Mouse (Mus musculus) forelimb bud, embryonic 11.5 days (tissue): Measurements from ENCODE around the gene Slc9c1.
"Not testable (repeated sequence)": the region's sequence is repeated elsewhere in the genome, so short reads cannot be mapped to it uniquely, and the experiment has no call there.

ENCODE experiments used
- DNase-seq: peaks from one replicate; pipeline ENCODE4 v3.0.0-alpha.2; 2012; ENCODE audit warnings: low read depth, low spot score

Gene Slc9c1

DNA sequence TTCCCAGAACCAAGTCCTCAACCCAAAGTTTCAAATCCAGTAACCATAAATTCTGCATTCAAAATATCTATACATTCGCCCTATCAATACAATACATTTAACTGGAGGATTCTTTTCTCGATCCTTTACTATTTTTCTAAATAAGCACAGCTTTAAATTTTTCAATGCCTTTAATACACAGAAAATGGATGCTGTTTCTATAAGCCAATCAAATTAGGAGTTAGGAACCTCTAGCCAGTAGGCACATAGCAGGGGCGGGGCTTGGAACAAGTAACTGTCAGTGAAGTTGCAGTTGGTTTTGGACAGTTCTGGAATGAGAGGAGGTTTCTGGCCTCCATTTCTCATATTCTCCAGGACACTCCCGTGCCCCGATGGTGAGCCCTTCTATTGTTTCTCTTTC lies at the start of gene Slc9c1:
Gene Slc9c1 (plus strand): TSS at position 301 of the 400 bp plus-strand sequence.
- DNase-seq = no peak

DNA sequence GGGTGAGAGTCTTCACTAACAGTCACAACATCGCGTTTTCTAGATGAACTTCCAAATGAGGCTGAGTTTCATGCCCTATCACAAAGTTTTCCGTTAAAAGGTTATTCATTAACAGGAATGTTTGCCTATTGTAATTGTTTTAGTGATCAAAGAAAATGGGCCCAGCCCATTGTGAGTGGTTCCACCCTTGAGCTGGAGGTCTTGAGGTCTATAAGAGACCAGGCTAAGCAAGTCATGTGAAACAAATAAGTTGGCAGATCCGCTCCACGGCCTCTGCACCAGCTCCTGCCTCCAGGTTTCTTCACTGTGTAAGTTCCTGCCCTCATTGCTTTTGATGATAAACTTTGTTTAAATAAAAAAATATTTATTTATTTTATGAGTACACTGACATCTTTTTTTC lies 42.2 kb upstream of the Slc9c1 start, which contains the start of gene Gm609:
Gene Gm609 (minus strand): TSS at position 43 of the 400 bp plus-strand sequence.
- DNase-seq = no peak

DNA sequence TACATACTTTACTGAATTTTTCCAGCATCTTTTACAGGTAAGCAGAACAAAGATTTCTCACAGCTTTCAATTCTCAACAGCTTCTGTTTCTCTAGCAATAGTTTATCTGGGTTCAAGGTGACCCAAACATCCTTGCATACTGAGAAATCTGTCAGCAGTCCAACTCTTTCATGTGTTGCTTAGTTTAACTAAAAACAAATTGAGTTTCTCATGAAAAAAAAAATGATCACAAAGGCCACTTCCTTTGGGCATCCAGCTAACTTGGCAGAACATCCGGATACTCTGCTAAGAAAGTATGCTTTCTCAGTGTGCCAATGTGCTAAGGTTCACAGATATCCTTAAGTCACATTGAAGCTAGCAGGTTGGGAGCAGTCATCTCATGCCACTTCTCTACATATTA lies 39.8 kb upstream of the Slc9c1 start:
- DNase-seq = no peak

DNA sequence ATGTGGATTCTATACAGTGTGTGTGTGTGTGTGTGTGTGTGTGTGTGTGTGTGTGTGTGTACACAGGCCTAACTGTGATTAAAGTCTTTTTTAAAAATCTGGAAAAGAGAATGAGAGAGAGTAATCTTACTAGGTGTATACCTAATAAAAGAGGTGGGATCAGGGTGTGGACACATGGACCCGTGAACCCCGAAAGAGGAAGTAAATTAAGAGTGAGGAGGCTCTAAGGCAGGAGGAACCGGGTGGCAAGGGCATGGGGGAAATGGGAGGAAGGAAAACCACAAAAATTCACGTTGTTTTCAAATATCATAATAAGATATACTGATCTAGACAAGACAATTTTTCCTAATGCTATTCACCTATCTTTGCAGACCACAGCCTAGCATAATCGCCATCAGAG lies 9.6 kb upstream of the Slc9c1 start:
- DNase-seq = no peak

DNA sequence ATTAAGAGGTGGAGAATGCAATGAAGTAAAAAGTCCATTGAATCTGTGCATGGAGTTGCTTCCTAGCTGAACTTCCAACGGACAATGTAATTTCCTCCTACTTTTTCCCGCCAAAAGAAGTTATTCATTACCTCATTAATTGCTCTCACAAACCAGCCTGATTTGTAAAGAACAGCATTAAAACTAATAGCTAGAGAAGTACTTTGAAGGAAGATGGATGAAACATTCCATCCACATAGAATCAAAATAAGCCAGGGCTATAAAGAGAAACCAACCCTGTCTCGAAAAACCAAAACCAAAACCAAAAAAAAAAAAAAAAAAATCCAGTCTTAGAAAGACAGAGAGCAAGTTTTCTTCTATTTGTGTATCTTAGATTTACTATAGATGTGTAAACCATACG lies 3.2 kb upstream of the Slc9c1 start, which contains the start of gene Gm17783:
Gene Gm17783 (minus strand): TSS at position 101 of the 400 bp plus-strand sequence.
- DNase-seq = no peak

DNA sequence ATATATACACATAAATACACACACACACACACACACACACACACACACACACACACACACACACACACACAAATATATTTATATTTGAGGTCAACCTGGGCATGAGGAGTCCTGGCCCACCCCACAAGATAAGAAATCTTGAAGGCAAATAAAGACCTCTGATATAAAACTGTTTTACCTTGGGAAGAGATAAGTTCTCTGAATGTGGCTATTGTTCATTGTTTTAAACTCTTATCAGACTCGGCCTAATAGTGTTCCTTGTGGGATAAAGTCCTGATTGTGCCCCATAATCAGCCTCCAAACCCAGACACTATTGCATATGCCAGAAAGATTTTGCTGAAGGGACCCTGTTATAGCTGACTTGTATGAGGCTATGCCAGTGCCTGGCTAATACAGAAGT lies 3.2 kb downstream of the Slc9c1 start:
- DNase-seq = not testable (repeated sequence)

DNA sequence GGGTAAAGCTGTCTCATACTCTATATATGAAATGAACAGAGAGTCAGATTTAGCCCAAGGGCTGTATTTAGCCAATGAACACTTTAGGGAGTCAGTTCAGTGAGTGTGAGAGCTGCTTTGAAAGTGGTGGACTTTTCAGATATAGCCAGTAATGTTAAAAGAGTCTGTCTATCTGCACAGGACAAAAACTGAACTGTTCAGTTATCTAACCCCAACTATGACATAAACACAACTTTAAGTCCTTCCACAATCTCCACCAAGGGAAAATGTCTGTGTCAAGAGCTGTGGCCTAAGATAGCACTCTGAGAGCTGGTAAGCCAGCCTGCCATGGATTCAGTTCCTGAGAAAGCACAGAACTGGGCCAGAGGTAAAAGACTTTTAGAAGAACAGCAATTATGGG lies 7.0 kb downstream of the Slc9c1 start:
- DNase-seq = no peak

DNA sequence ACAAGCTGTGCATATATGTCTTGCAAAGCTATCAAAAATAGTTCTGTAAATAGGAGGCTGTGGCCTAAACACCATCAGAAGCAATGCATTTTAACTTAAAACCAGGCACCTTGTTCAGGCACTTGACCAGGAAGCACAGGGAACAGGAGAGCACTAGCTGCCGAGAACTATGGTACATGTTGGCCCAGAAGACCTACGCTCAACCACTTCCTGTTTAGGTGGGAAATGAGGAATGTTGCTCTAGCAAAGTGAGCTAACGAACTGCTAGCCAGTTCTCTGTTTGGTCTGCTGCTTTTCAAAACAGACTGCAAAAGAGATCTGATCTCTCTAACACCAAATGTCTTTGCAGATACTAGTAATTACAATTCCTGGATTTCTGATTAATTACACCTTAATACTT lies 9.2 kb downstream of the Slc9c1 start:
- no peak for DNase-seq

DNA sequence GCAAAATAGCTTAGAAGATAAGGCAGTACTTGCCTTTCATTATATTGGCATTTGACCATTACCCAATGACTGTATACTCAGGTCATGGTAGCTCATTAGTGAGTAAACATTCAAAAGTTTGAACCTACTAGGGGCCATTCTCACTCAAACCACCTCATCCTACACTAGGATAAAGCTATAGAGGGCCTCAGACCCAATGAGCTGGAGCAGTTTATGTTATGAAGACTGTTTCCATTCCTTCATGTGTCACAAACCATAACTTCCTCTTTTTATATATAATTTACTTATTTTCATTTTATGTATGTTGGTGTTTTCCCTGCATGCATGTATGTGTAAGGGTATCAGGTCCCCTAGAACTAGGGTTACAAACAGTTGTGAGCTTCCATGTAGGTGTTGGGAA lies 12.9 kb downstream of the Slc9c1 start:
- DNase-seq = no peak

DNA sequence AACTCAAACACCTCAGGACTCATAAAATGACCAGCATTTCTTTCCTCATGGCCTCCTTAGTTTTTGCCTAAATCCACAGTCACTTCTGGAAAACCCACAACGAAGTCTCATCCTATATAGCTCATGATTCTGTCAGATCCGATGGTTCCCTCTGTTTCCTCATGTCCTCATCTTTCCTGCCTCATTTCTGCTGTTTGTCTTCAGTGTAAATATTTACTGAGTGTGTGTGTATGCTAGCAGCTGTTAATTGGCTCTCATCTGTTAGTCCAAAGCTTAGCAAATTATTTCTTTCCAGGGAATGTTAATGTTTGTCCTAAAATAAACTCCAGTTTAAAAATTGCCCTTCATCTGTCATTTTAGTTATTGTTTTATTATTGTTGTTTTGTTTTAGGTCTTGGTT lies 16.5 kb downstream of the Slc9c1 start:
- no peak for DNase-seq

DNA sequence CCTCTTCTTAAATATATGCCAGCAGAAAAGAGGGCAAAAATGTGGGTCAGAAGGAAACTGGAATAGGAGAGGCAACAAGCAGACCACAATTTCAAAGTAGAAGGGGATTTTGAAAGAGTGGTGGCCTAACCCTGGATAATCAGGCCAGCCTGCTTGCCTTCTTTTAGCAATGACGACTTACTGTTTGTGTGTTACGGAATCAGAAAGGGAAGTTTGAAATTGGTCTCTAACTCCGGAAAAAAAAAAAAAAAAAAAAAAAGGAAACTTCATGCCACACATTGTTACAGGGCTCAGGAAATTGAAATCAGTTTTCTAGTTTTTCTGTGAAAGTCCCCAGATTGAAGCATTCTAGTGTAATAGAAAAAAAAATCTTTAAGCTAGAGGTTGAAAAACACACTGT lies 26.6 kb downstream of the Slc9c1 start:
- DNase-seq = no peak

DNA sequence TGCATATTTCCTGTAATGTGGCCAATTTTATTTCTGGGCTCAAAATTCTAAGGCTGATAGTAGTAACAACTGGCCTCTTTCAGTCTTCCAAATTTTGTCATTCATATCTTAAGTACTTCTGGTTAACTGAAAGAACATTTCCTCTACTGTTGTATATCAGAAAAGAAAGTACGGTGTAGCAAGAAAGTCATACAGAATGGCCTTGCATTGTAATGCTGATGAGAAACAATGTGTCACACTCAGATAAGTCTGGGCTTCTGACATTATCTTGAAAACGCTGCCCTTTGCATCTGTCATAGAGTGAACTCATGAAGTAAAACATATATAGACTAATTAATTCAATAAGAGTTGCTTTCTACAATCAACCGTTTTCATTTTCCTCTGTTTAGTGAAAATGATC lies 37.2 kb downstream of the Slc9c1 start:
- no peak for DNase-seq

DNA sequence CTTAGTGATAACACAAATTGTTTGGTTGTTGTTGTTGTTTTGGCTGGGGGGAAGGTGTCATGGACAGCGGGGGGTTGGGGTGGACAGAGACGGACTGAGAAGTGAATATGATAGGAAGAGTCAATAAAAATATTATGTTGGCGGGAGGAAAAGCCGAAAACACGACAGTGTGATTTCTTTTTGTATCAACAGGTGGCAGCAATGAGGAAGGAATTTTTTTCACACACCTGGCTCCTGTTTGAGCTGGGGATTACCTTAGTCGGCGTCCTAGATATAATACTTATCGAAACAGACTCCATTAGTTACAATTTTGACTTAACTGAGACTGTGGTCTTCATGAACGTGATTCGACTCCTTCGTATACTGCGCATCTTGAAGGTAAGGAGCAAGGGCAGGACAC lies 44.8 kb downstream of the Slc9c1 start:
- no peak for DNase-seq

DNA sequence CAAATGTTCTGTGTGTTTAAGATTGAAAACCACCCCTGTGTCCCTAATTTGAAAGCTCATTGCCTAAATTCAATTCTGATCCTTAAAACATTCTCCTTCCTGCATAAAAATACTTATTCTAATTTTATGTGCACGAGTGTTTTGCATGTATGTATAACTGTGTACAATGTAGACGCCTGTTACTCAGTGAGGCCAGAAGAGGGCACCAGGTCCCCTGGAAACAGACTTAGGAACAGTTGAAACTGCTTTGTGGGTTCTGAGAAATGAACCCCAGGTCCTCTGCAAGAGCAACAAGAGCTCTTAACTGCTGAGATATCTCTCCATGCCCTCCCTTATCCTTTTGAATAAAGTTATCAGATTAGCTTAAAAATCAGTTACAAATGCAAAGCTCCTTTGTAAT lies 47.4 kb downstream of the Slc9c1 start:
- no peak for DNase-seq

DNA sequence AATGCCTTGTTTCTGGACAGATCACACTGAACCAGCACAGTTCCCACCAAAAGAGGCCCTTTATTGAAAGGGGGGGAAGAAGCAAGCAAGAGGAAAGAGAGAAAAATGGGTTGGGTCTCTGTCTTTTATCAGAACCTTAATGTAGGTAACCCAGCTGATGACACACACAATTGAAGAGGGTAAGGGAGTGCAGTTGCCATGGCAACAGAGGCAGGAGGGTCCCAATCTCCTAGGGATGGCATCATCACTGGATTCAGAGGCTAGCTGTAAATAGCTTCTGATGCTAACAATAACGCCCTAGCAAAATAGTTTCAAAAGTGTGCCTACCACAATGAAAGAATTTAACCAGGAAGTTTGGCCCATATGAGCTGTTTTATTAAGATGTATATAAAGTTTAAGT lies 58.5 kb downstream of the Slc9c1 start:
- no peak for DNase-seq

DNA sequence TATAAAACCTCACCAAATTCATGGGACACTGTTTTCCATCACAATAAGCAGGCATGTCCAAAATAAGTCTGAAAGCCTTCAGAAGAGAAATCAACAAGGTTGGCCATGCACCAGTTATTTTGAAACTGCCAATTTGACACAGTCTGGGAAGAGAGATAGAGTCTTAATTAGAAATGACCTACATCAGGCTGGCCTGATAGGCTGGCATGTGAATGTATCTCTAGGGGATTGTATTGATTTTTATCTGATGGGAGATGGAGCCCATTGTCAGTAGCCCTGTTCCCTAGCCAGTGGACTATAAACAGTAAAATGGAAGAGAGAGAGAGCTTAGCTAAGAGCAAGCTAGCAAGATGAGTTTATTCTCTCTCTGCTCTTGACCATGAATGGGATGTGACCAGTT lies 60.4 kb downstream of the Slc9c1 start:
- no peak for DNase-seq

DNA sequence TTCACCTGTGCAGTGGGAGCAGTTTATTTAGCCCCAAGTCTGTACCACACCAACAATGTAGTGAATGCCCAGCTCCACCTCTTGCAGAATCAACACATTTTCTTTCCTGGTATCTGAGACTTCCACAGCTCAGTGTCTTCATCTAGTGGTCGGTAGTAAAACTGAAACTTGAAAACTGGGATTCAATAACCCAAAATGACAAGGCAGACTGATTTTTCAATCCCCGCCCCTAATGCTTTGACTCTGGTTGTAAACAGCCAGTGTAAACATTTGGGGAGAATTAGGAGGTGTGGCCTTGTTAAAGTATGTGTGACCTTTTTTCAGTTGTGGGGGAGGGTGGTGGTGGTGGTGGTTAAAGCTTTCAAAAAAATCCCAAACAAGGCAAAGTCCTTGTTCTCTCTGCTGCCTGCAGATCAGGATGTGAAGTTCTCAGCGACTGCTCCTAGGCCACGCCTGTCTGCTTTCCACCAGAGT lies 73.4 kb downstream of the Slc9c1 start:
- DNase-seq = peak; percentile 24

DNA sequence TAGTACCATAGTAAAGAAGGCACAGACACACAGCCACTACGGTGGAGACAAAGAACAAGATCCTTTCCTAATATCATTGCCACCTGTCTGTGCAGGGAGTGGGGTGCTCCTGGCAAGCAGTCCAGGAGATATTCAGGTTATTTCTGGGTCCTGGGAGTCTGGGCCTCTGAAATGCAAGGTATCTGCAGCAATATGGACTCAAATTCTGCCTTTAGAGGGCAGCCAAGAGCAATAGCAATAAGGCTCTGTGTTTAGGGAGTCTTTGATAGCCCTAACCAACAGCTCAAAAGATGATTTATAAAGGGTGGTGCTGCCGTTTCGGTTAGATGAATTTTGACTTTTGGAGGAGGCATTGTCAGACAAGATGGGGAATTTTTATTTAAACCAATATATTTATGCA lies 74.2 kb downstream of the Slc9c1 start:
- DNase-seq = no peak

DNA sequence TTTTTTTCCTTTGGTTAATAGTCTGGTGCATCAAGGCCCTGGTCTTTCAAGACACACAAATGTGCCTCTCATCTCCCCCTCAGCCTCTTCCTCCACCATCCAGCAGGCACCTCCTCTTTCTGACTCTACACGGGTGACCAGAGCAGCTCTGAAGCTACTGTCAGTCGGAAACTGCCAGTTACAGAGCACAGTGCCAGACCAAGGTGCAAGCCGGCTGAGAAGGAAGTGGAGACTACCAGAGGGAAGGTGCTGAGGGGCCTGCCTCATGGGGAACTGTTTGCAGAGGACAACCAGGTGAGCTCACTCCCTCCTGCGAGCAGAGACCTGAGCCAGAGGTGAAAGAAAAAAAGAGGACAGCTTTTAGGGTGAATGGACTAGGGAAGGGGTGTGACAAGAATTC lies 75.2 kb downstream of the Slc9c1 start, which contains the start of gene Gcsam:
Gene Gcsam (plus strand): TSS at position 114 of the 400 bp plus-strand sequence.
- DNase-seq = no peak

DNA sequence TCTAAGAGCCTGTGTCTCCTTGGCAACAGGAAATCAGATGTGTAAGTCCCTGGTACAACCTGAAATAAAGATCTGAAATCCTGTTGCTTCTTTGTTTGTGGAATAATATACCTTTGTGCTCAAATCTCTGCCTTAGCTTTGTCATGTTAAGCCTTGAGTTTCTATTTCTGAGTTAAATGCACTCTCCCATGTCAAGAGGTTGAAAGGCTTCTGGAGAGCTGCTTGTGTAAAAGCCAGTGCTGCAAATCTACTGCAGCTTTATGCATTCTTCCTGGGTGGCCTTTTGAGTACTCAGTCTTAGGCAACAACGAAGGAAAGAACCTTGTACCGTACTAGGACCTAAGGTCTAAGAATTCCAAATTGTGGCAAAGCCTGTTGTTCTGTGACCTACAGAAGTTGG lies 78.1 kb downstream of the Slc9c1 start:
- no peak for DNase-seq

DNA sequence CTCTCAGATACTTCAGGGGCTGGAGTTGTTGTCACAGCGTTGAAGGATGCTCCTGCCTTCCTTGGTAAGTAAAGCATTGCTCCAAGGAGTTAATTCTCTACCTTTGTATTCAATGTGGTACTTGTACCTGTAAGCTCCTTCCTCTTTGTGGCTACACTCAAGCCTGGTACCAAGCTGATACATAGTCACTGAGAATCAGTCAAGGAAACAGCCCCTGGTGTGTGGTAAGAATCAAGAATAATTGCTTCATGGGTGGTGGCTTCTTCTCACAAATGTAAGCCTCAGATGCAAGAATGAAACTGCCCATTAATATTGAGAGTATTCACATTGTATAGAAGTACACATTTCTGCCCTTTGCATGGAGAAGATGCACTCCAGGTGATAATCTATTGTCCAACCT lies 80.8 kb downstream of the Slc9c1 start:
- no peak for DNase-seq

DNA sequence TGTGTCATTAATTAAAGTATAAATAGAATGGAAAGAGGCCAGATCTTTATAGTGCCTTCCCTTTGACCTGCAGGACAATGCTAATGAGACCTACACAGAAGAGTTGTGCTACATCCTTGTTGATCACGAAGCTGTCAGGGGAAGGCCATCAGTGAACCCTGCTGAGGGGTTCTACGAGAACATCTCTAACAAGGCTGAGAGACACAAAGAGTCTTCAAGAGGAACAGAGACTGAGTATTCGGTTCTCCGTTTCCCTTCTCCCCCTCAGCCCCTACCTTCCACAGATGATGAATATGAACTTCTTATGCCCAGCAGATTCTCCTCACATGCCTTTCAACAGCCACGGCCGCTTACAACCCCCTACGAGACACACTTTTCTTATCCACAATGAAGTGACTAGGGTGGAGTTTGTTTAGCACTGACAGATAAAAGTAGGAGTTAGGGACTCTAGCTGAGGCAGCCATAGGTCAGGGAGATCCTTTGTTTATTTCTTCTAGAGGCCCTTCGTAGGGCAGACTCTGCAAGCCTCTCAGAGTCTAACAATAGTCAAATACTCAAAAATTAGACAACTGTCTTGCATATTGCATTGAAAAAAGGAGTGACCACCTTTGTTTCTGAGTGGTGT lies 84.8 kb downstream of the Slc9c1 start:
- DNase-seq = no peak

DNA sequence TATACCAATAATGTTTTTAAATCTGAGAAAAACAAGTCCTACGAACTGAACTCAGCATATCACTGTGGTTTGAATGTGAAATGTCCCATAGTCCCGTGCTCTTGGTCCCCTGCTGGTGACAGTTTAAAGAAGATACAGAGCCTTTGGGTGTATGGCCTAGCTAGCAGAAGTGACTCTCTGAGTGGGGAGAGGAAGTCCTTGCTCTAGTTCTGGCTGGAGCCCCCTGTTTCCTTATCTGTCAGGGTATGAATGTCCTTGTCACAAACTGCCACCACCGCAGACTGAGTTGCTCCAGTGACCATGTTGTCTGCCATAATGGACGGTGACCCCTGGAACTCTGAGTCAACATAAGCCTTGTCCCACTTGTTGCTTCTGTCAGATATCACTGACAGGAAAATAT lies 88.1 kb downstream of the Slc9c1 start:
- no peak for DNase-seq

DNA sequence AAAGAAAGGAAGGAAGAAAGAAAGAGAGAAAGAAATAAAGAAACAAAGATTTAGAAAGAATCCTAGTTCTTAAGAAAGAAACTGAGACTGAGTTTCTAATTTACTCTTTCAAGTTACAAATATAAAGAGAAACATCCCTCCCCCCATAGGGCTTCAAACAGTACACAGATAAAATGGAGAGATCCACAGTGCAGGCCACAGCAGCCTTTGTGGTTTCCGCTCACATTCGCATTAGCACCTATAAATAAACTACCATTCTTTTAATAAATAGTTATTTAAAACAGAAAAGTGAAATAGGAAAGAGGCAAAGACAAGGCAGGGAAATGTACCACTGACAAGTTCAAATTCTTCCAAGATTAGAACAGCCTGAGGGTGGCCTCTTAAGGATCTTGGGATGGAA lies 89.7 kb downstream of the Slc9c1 start:
- no peak for DNase-seq
